Mouse (Mus musculus): Measurements from ENCODE around the gene Dpp9.
A peak's percentile ranks its signal among the peaks of the same experiment; 100 is the strongest.

DNA sequence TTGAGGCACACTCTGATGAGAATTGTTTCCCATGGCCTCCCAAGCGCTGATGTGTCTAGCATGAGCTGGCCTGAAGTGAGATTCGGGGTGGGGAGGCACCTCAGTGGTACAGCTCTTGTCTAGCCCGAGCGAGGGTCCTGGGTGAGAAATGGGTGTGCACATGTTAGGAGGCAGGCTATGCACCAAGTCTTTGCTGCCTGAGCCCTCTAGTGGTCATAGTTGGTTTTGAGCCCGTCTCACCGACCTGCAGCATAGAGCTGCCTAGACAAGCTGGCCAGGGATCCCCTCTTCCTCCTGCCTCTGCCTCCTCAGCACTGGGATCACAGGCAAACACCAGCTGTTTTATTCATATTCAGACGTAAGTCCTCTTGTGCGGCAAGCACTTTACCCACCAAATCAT lies 45.3 kb upstream of the Dpp9 start:
- TF ChIP-seq JUN (IDR thresholded peaks at IDR 0.05; ENCODE audit: insufficient read depth, low read depth, low read length) (no peak), CTCF (conservative IDR thresholded peaks at IDR 0.05 in 1 of 2, IDR thresholded peaks at IDR 0.05 in 1 of 2; ENCODE audit: low read depth in 2 of 2, low read length in 2 of 2) (peak; percentile 83 to 86), HCFC1 (IDR thresholded peaks at IDR 0.05; ENCODE audit: low read depth, low read length) (peak; percentile 6; the same call in 1 of the 2 replicates), MEF2A (IDR thresholded peaks at IDR 0.05; ENCODE audit: borderline replicate concordance, low read depth, low read length) (no peak), EP300 (IDR thresholded peaks at IDR 0.05; ENCODE audit: low read length) (no peak), USF2 (conservative IDR thresholded peaks at IDR 0.05; ENCODE audit: low read depth, low read length) (no peak), MAX (IDR thresholded peaks at IDR 0.05; ENCODE audit: low read length) (peak; percentile 69), CHD2 (IDR thresholded peaks at IDR 0.05; ENCODE audit: low read length) (no peak), POLR2A (IDR thresholded peaks at IDR 0.05; ENCODE audit: low read depth, low read length) (no peak), JUND (conservative IDR thresholded peaks at IDR 0.05; ENCODE audit: low read depth, low read length) (no peak)
